Comparison of ENCODE assay signal across 11 mouse cellular contexts in the genomic region with DNA sequence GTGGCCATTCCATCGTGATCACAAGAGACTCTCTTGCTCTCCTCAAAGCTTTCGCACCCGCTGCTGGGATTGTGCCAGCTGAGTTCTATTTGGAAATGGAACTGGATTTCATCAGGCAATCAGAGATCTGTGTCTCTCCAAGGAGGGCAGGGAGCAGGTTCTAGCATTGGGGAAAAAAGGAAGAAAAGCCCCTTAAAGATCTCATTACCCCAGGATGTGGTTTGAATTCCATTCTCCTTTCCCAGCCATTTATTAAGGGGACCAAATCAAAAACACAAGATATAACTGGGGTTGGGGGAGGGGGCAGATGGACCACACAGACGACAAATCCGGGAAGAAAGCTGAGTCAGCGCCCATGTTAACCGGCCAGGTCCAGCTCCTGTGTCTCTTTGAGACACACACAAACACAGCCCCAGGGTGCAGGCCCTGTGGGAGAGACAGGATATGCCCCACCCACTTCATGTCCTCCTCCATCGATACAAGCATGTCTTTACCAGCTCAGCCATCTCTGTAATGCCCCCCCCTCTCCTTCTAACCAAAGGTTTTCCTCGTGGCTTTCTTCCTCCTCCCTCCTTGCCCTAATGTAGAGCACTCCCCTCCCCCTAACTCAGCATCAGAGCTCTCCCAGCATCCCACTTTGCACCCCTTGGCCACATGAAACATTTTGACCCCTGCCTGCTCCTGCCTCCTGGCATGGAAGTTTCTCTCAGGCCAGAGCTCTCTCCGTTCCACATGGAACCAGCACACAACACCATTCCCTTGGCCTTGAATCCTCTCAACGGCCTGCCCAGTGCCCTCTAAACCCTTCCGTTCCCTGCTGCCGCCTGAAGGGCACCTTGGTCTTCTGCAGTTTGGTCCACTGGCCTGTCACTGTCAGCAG. TPM values are rescaled to one million over a fixed set of nuclear protein-coding genes. Genes with fewer than 3 reads are reported as not detected.
DNase-seq lines count a peak whose midpoint lies in the region; ATAC-seq and TF ChIP-seq lines count a peak whose summit lies in the region.
"Had no signal": no experiment of that assay in that cellular context is flagged by ENCODE, and none has a peak within 500 bp of the region (broad histone marks: within the 10 kb centered on the region; RNA-seq: fewer than 3 reads in every experiment).

No protein-coding gene starts in this region.

- H3K4me2 ChIP-seq in heart, embryonic 14.5 days (ENCODE audit: low read length) = no peak overlapping the region
- no peak overlapping the region for H3K4me2 ChIP-seq in heart, embryonic 12.5 days
- H3K4me2 ChIP-seq in myocyte (ENCODE audit: low read depth) = peak overlapping the region; percentile 18
- H3K4me2 ChIP-seq: hindbrain, embryonic 15.5 days; liver, embryonic 11.5 days had no signal

- no peaks in the 10 kb centered on the region for H3K79me2 ChIP-seq in myocyte (ENCODE audit: control insufficient read depth, insufficient read depth)

- ATAC-seq in heart, embryonic 14.5 days (ENCODE audit: insufficient number of reproducible peaks, insufficient read depth, low FRiP score, low read depth) = no peak
- no peak for ATAC-seq in heart, embryonic 12.5 days (ENCODE audit: insufficient number of reproducible peaks, low FRiP score)
- no peak for ATAC-seq in erythroid progenitor cell, adult 5-6 weeks (replicated peaks; ENCODE audit: low FRiP score, poor library complexity, severe bottlenecking)

- no peak overlapping the region for H3K4me3 ChIP-seq in heart, embryonic 14.5 days (ENCODE audit: control insufficient read depth in 1 of 2, insufficient read depth in 1 of 2, low read depth in 1 of 2, low read length in 2 of 2)
- H3K4me3 ChIP-seq in heart, embryonic 12.5 days = no peak overlapping the region
- no peak overlapping the region for H3K4me3 ChIP-seq in myocyte
- H3K4me3 ChIP-seq: hindbrain, embryonic 15.5 days had no signal

- no peaks in the 10 kb centered on the region for H3K36me3 ChIP-seq in heart, embryonic 14.5 days (ENCODE audit: control insufficient read depth, insufficient read depth, low read length)
- H3K36me3 ChIP-seq in heart, embryonic 12.5 days = no peaks in the 10 kb centered on the region
- no peaks in the 10 kb centered on the region for H3K36me3 ChIP-seq in myocyte (ENCODE audit: control insufficient read depth, insufficient read depth)
- H3K36me3 ChIP-seq: hindbrain, embryonic 15.5 days had no signal

- no peak overlapping the region for H3ac ChIP-seq in myocyte (ENCODE audit: control insufficient read depth, insufficient read length)

- peak overlapping the region; percentile 30; the same call in 1 of the 2 replicates for H3K9ac ChIP-seq in heart, embryonic 14.5 days (ENCODE audit: low read length)
- H3K9ac ChIP-seq in heart, embryonic 12.5 days = no peak overlapping the region
- H3K9ac ChIP-seq: hindbrain, embryonic 15.5 days had no signal

- DNase-seq in right cerebral cortex, postnatal 14 days = peak; percentile 56
- DNase-seq in right cerebral cortex, adult 18-20 months = no peak
- peak; percentile 29 for DNase-seq in adrenal gland, postnatal 25 days
- DNase-seq in c-Kit-positive CD71-positive TER-119-positive erythroid progenitor cells, embryonic 14.5 days (ENCODE audit: low spot score) = no peak
- DNase-seq: thymus, adult 2 months had no signal

- WGBS in heart, embryonic 14.5 days = 40% methylated on average over 13 of the region's 13 CpGs
- WGBS in heart, embryonic 12.5 days = 39% methylated on average over 13 of the region's 13 CpGs

- H3K27ac ChIP-seq in heart, embryonic 14.5 days (replicated peaks in 1 of 2; ENCODE audit: control insufficient read depth in 1 of 2, insufficient read depth in 1 of 2, low read depth in 2 of 2, low read length in 2 of 2) = no peak overlapping the region
- H3K27ac ChIP-seq in heart, embryonic 12.5 days (ENCODE audit: poor library complexity, severe bottlenecking) = no peak overlapping the region
- H3K27ac ChIP-seq: hindbrain, embryonic 15.5 days had no signal

- no peak for TF ChIP-seq POLR2A in myocyte (IDR thresholded peaks at IDR 0.05; ENCODE audit: insufficient read length, low read depth)

- H3K9me3 ChIP-seq in heart, embryonic 14.5 days (ENCODE audit: control insufficient read depth, low read length) = no peaks in the 10 kb centered on the region
- no peaks in the 10 kb centered on the region for H3K9me3 ChIP-seq in heart, embryonic 12.5 days (replicated peaks)
- H3K9me3 ChIP-seq: hindbrain, embryonic 15.5 days had no signal

- H3K27me3 ChIP-seq in heart, embryonic 14.5 days (ENCODE audit: control insufficient read depth, insufficient read depth, low read length) = no peaks in the 10 kb centered on the region
- H3K27me3 ChIP-seq in heart, embryonic 12.5 days (replicated peaks) = 0 out of 2 replicates have a peak, but pooled peaks cover 5% of the 10 kb centered on the region
- no peaks in the 10 kb centered on the region for H3K27me3 ChIP-seq in myocyte (ENCODE audit: control insufficient read depth, insufficient read depth, insufficient read length)
- H3K27me3 ChIP-seq: hindbrain, embryonic 15.5 days had no signal

- peaks cover 14% of the 10 kb centered on the region in 2 experiments for H3K4me1 ChIP-seq in heart, embryonic 14.5 days (ENCODE audit: control insufficient read depth in 2 of 2, insufficient read depth in 2 of 2, low read length in 2 of 2)
- H3K4me1 ChIP-seq in heart, embryonic 12.5 days (replicated peaks) = peaks cover 30% of the 10 kb centered on the region

TF ChIP-seq in myocyte, 11 proteins besides CTCF, POLR2A, EP300 and RAD21:
- no peak for TF ChIP-seq TCF3 (IDR thresholded peaks at IDR 0.05; ENCODE audit: insufficient read length, low read depth)
- no peak for TF ChIP-seq MYOG (IDR thresholded peaks at IDR 0.05; ENCODE audit: control insufficient read depth in 1 of 3, insufficient read depth in 1 of 3, insufficient read length in 2 of 3, low read depth in 2 of 3)
- TF ChIP-seq E2F4 (IDR thresholded peaks at IDR 0.05; ENCODE audit: insufficient read depth) = no peak
- TF ChIP-seq SRF (IDR thresholded peaks at IDR 0.05; ENCODE audit: control insufficient read depth, insufficient read length, low read depth) = no peak
- TF ChIP-seq MYOD1 (IDR thresholded peaks at IDR 0.05; ENCODE audit: control insufficient read depth in 1 of 3, insufficient read length in 2 of 3, low read depth in 2 of 3) = no peak
- TF ChIP-seq POLR2AphosphoS2 (IDR thresholded peaks at IDR 0.05; ENCODE audit: insufficient read length, low read depth) = no peak
- TF ChIP-seq REST (IDR thresholded peaks at IDR 0.05; ENCODE audit: insufficient read depth, insufficient read length) = no peak
- TF ChIP-seq CEBPB (IDR thresholded peaks at IDR 0.05; ENCODE audit: insufficient read depth, poor library complexity, severe bottlenecking) = no peak
- TF ChIP-seq USF1 (IDR thresholded peaks at IDR 0.05; ENCODE audit: low read depth) = no peak
- TF ChIP-seq MAX (IDR thresholded peaks at IDR 0.05; ENCODE audit: low read depth) = no peak
- no peak for TF ChIP-seq TCF12 (IDR thresholded peaks at IDR 0.05; ENCODE audit: insufficient read depth, poor library complexity, severe bottlenecking)

RNA-seq across cellular contexts. Expression of a gene that starts 54.0 kb away (rescaled TPM):
- 2.5 and 2.7 TPM in 2 replicates for polyA plus RNA-seq in heart, embryonic 14.5 days (2014; fragmentation: Nextera tagmentation; extraction: Ambion mirVana)
- polyA plus RNA-seq in heart, embryonic 12.5 days (2016; fragmentation: Nextera tagmentation; extraction: Ambion mirVana) = 1.1 and 1.5 TPM in 2 replicates
- total RNA-seq in adrenal gland, postnatal 25 days (2021) = 30.8 and 37.7 TPM in 2 replicates
- polyA plus RNA-seq in myocyte (2012; fragmentation: generic; extraction: Trizol) = not detected
- 11.9 and 33.1 TPM in 2 replicates for total RNA-seq in erythroid progenitor cell, adult 5-6 weeks (2015; ENCODE audit: low replicate concordance)
- 1.0 and 7.8 TPM in 2 replicates for total RNA-seq in erythroid progenitor cell, adult 5-6 weeks (2017; ENCODE audit: low replicate concordance)

Comparison
In these comparisons a context has a peak if more than half of its experiments do, and no peak if none do; other contexts are left out.
1. DNase-seq: peak in right cerebral cortex, postnatal 14 days (single experiment) and adrenal gland, postnatal 25 days (single experiment); none in right cerebral cortex, adult 18-20 months (single experiment) and c-Kit-positive CD71-positive TER-119-positive erythroid progenitor cells, embryonic 14.5 days (single experiment).